Mouse (Mus musculus): ENCODE results near the gene Sema6b.
"Not testable (repeated sequence)": the region's sequence is repeated elsewhere in the genome, so short reads cannot be mapped to it uniquely, and the experiment has no call there.

Sema6b gene

DNA sequence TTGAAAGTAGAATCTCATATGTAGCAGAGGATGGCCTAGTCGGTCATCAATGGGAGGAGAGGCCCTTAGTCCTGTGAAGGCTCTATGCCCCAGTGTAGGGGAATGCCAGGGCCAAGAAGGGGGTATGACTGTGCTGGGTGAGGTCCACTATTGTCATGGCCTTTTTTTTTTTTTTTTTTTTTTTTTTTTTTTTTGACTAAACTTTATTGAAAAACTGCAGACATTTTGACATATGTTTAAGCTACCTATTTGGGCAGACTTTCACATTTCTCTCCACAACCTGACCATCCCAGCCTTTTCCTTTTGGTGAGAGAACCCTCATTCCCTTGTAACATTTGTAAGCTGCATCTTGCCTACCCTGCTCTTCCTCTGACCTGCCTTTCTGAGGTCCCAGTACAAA is 47.8 kb downstream of the Sema6b start:
- DNase-seq (ENCODE audit: low read depth, low spot score) = no peak

DNA sequence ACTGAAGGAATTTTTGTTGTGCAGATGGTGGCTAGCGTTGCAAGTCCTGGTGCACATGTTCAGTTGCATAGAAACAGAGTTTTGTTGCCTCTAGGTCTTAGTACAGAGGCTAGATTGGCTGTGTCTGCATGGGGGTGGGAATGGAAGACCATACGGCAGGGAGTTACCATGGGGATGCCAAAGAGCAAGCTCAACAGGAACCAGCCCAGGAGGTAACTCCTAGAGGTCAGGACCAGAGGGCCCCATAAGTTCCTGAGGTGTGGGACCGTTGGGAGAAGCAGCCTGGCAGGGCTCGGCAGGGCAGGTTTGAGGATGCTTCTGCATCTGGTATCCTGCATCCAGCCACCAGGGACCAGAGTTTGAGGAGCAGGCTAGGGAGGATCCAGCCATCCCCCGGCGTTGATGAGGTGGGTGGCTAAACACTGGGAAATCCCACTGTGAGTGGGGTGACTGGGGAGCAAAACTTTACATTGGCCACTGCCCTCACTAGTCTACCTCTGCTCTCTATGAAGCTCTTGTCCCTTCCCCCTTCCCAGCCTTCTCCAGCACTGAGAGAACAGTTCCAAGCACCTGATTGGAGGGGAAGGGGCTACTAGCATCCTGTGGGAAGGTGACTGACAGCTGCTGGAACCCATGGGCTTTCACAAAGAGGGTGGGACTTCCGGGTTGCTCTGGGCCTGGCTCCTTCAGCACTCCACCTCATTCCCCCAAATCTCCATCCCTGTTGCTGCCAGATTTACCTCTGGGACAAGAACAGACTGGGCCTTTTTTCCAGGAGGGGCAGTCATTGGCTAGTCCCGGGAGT is 59.2 kb downstream of the Sema6b start:
- DNase-seq (ENCODE audit: low read depth, low spot score) = peak; percentile 88

DNA sequence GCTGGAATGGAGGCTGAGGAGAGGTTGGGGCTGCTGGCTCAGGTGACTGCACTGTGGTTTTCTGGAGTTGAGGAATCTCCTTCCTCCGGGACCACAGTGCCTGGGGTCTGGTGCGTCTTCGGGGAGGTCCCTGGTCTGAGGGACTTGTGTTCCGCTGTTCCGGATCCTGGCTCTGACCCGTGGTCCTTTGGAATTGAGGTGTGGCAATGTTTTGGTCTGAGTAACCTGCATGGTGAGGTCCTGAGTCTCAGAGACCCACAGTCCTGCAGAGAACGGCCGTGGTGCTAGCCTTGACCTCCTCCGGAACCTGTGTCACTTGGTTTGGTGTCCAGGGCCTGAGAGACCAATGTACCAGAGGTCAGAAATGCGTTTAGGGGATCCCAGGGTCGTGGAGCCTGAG is 60.2 kb downstream of the Sema6b start:
- no peak for DNase-seq (ENCODE audit: low read depth, low spot score)

DNA sequence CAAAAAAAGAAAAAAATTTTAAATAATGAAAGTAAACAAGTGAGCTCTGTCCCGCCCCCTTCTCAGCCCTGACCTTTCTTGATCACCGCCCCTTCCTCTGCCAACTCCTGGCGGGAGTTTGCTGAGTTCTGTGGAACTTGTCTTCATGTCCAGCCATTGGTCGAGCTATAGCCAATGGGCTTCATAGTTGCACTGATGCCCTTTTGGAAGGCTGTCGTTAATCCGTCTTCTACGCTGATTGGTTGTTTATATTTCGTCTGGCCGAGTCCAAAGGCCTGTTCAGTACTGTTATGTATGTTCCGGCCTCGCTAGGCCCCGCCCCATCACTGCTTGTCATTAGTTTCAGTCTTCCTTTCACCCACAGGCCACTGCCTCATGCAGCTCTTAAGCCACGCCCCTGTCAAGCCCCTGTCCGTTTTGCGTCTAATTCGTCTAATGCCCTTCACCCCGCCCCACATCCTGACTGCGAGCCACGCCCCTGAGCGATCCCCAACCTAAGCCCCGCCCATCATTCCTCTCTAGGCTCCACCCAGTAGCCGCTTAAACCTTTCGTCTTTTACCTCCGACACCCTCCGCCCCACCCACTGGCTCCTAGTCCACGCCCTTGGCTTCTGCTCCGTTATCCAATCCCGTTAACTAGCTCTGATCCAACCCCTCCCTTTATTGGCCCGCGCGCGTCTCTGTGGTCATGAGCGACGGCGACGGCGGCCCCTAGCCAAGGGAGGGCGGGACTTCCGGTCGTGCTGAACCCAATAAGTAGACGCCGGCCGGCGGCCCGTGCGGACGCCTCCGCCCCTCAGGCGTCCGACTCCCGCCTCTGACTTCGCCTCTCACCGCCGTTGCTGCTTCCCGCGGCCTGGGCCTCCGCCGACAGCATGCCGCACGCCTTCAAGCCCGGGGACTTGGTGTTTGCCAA is 61.0 kb downstream of the Sema6b start, which contains the start of gene Hdgfl2:
Hdgfl2 (plus strand) TSS at position 755 of the 916 bp plus-strand sequence.
- peak; percentile 100 for DNase-seq (ENCODE audit: low read depth, low spot score)

DNA sequence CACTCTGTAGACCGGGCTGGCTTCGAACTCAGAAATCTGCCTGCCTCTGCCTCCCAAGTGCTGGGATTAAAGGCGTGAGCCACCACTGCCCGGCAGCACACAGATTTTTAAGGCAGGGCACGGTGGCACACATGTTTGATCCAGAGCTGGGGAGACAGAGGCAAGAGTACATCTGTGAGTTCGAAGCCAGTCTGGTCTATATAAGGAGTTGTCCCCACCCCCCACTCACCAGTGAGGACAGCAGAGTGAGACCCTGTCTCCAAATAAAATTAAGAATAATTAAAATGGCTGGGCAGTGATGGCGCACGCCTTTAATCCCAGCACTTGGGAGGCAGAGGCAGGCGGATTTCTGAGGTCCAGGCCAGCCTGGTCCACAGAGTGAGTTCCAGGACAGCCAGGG is 61.8 kb downstream of the Sema6b start:
- not testable (repeated sequence) for DNase-seq (ENCODE audit: low read depth, low spot score)

DNA sequence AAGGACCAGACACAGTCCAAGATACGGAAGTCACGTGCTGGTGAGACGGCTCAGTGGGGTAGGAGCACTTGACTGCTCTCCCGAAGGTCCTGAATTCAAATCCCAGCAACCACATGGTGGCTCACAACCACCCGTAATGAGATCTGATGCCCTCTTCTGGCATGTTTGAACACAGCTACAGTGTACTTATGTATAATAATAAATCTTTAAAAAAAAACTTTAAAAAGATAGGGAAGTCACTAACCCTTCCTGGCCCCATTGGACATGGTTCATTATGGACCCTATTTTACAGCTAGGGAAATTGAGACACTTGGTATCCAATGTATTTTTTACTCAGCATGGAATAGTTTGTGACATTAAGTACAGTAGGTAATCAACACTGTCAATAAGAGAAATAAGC is 62.6 kb downstream of the Sema6b start:
- no peak for DNase-seq (ENCODE audit: low read depth, low spot score)

DNA sequence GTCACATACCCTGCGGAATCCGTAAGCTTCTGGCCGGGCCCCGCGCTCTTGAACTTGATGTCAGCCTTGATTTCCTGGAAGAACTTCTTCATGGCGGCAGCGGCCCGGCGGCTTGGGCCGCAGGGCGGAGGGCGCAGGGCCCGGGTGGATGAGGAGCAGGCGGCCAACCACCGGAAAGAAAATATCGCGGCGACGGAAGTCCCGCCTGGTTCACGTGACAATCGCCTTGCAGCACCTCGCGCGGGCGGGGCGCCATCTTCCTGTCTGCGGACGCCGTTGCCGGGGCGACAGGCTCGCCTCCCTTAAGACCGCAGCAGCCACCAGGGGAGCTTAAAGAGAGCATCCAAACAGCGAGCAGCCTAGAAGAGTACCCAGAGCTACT is 65.3 kb downstream of the Sema6b start, which contains the start of gene Ubxn6:
Ubxn6 (minus strand) TSS at position 202 of the 382 bp plus-strand sequence.
- DNase-seq (ENCODE audit: low read depth, low spot score) = peak; percentile 94

DNA sequence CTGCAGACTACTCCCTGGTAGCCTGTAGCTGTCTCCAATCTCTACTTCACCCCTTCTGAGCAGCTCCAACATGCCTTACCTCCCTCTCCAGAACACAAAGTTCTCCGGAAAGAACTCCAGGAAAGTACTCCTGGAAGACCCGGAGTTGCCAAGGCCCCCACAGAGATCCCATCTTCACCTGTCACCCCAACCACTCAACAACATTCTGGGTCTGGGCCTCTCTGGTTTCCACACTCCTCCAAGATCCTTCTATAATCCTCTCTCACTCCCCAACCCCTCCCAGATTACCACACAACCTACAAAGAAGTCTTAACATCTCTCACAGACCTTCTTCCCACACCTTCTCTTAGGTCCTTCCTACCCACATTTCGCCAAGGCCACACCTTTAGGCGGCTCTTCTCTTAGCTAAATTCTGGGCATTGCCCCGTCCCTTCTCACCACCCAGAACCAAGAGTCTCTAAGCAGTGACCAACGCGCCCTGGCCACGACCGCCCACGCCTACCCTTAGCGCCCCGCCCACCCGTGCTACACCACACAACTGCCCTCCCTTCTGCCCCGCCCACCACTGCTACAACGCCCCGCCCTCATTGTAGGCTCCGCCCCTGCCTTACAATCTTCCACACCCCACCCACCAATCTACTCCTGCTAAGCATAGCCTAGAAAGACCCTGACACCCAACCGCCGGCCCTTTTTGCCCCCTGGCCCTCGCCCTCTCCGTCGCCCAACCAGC is 65.9 kb downstream of the Sema6b start:
- peak; percentile 78 for DNase-seq (ENCODE audit: low read depth, low spot score)

Measured in forelimb bud, embryonic 11.5 days (tissue).